Mouse (Mus musculus) small intestine, adult 2 months (tissue): ENCODE data around the gene Fmn2.

Experiments used
- CTCF ChIP-seq: fragments of 200-500 bp; IDR thresholded peaks from 2 replicates; pipeline ENCODE4 v1.5.1; 2012; ENCODE audit warnings: low read depth, mild to moderate bottlenecking, control low read depth, inconsistent platforms, low read length, moderate library complexity, mixed read lengths; ENCODE audit not compliant: insufficient replicate concordance, insufficient read length; ENCODE audit errors: extremely low read depth
- POLR2A ChIP-seq: fragments of 200-500 bp; IDR thresholded peaks from 2 replicates; pipeline ENCODE4 v1.6.1; 2012; ENCODE audit warnings: low read depth, mild to moderate bottlenecking, control low read depth, inconsistent platforms, low read length, moderate library complexity

DNA sequence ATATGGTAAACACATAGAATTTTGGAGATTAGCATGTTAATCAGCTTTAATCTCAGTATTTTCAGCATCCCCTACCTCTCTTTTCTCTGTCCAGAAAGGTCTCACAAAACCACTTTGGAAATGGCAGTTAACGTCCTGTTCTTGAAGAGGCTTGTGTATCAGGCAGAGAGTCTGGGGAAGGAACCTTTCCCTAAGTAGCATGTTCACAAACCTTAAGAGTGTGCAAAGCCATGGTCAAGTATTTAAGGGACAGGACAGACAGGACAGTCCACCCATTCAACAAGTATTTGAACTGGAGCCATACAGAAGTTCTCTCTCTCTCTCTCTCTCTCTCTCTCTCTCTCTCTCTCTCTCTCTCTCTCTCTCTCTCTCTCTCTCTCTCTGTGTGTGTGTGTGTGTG lies 614 bp upstream of the Fmn2 start:
- TF ChIP-seq CTCF (no peak), POLR2A (no peak)
